Mouse (Mus musculus): Measurements from ENCODE around the gene Rplp0.

Gene Rplp0

DNA sequence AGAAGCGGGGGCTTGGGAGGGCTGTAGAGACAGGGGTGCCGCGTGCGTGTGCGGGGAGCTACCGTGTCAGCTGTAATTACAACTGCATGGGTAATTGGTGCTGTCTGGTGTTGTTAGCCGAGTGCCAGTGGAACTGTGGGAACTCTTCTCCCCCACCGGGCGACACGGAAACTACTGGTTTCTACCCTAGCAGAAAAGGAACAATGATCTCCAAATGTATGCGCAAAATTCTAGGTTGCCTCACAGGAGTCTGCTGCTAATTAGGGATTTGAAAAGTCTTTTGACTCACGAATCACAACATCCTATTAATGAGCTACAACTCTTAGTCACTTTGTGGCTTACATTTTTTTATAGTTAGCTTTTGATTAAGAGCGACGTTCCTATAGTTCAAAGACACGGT, 26.9 kb downstream of the Rplp0 start:
- DNase-seq: no peak

DNA sequence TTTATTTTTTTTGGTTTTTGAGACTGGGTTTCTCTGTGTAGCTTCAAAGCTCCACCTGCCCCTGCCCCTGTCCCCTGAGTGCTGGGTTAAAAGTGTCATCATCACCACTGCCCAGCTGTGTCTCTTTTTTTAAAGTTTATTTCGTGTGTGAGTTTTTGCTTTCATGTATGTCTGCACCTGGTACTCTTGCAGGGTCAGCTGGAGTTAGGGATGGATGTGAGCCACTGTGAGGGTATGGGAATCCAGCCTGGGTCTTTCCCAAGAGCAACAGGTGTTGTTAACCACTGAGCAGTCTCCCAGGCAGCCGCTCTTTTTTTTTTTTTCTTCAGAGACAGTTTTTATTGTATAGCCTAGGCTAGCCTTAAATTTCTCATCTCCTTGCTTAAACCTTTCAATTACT, 27.5 kb downstream of the Rplp0 start:
- no peak for DNase-seq

DNA sequence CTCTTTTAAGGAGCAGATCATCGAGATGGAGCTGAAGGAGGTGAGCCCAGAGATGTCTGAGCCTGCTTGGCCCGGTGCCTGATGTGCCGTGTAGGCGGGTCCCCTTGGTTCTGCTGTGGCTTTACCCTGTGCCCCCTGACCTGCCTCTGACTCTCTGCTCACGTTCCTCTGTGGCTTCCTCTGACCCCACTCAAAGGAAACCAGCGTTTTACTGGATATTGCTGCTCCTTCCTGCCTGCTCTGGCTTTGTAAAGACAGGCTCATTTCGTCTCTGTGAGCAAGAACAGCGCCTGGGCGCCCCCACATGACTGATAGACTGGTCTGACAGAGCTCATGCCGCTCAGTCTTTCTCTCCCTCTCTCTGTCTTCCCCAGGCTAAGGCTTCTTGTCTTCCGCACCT, 31.8 kb downstream of the Rplp0 start:
- DNase-seq: no peak

DNA sequence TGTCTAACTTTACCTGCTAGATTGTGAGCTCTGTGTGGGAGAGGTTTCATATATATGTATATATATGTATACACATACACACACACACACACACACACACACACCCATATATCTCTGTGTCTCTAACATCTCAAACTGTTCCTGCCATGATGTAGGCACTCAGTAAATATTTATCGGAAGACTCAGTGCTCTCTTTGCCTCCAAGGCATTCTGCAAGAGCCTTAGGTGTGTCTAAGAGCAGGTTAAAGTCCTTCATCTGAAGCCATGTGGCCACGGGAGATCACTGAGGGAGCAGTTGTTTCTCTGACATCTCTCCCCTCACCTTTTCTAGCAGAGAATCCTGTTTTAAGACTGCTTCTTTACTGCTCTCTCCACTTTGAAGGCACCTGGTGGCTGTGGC, 32.2 kb downstream of the Rplp0 start:
- DNase-seq: no peak

DNA sequence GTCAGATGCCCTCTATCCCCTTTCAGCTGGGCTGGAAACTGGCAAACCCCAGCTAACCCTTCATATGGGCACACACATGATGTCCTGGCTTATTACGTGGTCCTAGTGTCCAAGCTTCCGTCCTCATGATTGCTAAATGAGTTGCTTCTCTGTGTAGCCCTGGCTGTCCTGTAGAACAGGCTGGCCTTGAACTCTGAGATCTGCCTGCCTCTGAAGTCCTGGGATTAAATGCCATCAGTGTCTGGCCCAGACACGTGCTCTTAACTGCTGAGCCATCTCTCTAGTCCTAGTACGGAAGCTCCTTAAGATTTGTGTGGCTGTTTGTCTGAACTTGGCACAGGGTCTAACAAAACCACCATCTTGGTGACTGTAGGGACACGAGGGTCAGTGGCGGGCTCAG, 44.3 kb downstream of the Rplp0 start:
- DNase-seq: no peak

DNA sequence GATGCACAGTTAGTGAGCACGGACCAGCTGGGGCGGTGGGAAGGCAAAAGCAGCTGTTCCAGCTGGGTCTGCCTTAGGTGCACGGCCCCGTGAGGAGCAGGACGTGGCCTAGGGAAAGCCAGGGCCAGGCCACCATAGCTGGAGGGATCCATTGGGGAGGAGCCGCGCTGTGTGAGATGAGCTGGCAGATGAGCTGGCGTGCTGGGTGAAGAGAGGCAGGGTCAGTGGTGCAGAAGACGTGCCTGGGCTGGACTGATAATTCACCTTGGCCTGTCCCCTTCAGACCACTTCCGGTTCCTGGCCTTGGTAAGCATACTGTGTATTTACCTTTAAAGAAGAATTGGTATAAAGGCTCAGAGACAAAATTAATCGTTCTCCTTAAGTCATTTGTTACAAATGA, 52.3 kb downstream of the Rplp0 start:
- no peak for DNase-seq

Measured in kidney, postnatal 4 days (tissue).